Mouse (Mus musculus) liver, embryonic 14.5 days (tissue): ENCODE data around the gene Rad23a. TPM values are rescaled to one million over a fixed set of nuclear protein-coding genes. Genes with fewer than 3 reads are reported as not detected.
A peak's percentile ranks its signal among the peaks of the same experiment; 100 is the strongest.

Experiments
- ATAC-seq: fragments of 200-750 bp; cut with Nextera tagmentation; 2 replicates; pipeline ENCODE4 v1.8.0; 2017; ENCODE audit warnings: moderate number of reproducible peaks, mild to moderate bottlenecking, moderate library complexity; ENCODE audit not compliant: insufficient read depth
- DNase-seq, 3 experiments: peaks; one replicate each; pipeline ENCODE4 v3.0.0-alpha.2; 2012 to 2013; ENCODE audit warnings: low read depth in 3 of 3, low spot score in 3 of 3
- H3K27ac ChIP-seq: fragments of 300-500 bp; sonication (generic); 2 replicates; pipeline ENCODE4 v1.5.1; 2014; ENCODE audit warnings: moderate library complexity, mild to moderate bottlenecking, control low read depth, inconsistent platforms
- H3K27me3 ChIP-seq: fragments of 300-500 bp; sonication (generic); 2 replicates; pipeline ENCODE4 v1.6.1; 2014; ENCODE audit warnings: mild to moderate bottlenecking, low read length, moderate library complexity; ENCODE audit not compliant: control insufficient read depth, insufficient read depth
- H3K36me3 ChIP-seq: fragments of 300-500 bp; sonication (generic); replicated peaks from 2 replicates; pipeline ENCODE4 v1.6.1; 2014; ENCODE audit warnings: low read depth; ENCODE audit not compliant: control insufficient read depth, insufficient read depth
- H3K4me1 ChIP-seq, 2 experiments: fragments of 200-500 bp in 1 of 2; fragments of 300-500 bp in 1 of 2; sonication (generic) in 1 of 2; replicated peaks; 2 replicates each; pipeline ENCODE4 v1.6.1; 2012 to 2014; ENCODE audit warnings: antibody characterized with exemption in 1 of 2, inconsistent platforms in 1 of 2, low read length in 1 of 2; ENCODE audit not compliant: control insufficient read depth in 2 of 2, insufficient read depth in 2 of 2
- H3K4me2 ChIP-seq: fragments of 300-500 bp; sonication (generic); 2 replicates; pipeline ENCODE4 v1.6.1; 2014; ENCODE audit warnings: low read depth, mild to moderate bottlenecking, control low read depth, moderate library complexity
- H3K4me3 ChIP-seq, 2 experiments: fragments of 200-500 bp in 1 of 2; fragments of 300-500 bp in 1 of 2; sonication (generic) in 1 of 2; 2 replicates each; pipeline ENCODE4 v1.5.1; 2012 to 2014; ENCODE audit warnings: low read depth in 2 of 2, low read length in 2 of 2, mild to moderate bottlenecking in 2 of 2, control low read depth in 1 of 2, inconsistent platforms in 1 of 2, moderate library complexity in 1 of 2; ENCODE audit not compliant: insufficient read depth in 1 of 2
- H3K9ac ChIP-seq: fragments of 300-500 bp; sonication (generic); replicated peaks from 2 replicates; pipeline ENCODE4 v1.6.1; 2014; ENCODE audit warnings: mild to moderate bottlenecking, control low read depth, moderate library complexity
- H3K9me3 ChIP-seq: fragments of 300-500 bp; sonication (generic); 2 replicates; pipeline ENCODE4 v1.6.1; 2016; ENCODE audit warnings: low read length, mixed read lengths; ENCODE audit not compliant: control insufficient read depth
- CTCF ChIP-seq: IDR thresholded peaks from 2 replicates; pipeline ENCODE4 v1.5.1; 2016; ENCODE audit warnings: antibody characterized with exemption, low read depth, control low read depth
- EP300 ChIP-seq: IDR thresholded peaks from 2 replicates; pipeline ENCODE4 v1.6.1; 2016; ENCODE audit warnings: antibody characterized with exemption, low read depth
- WGBS: fragments of 180-500 bp; shearing (Covaris S2); extraction: QIAGEN DNeasy Blood & Tissue Kit; methylation state at CpG from one replicate; pipeline ENCODE4 v1.1.7; 2014; ENCODE audit not compliant: insufficient replicate concordance; 5-methylcytosine and 5-hydroxymethylcytosine counted together
- polyA plus RNA-seq, 2 experiments: library from polyadenylated mRNA; depleted of rRNA in 1 of 2; stranded (reverse) in 1 of 2; unstranded in 1 of 2; fragments of >200 nt; fragmentation: Nextera tagmentation in 1 of 2; extraction: Ambion mirVana in 1 of 2; gene quantifications; 2 replicates each; pipeline versions ENCODE4 v1.2.1 to v1.2.3; 2012 to 2014

Rad23a gene
- polyA plus RNA-seq, 2 experiments: 139 to 258 TPM

DNA sequence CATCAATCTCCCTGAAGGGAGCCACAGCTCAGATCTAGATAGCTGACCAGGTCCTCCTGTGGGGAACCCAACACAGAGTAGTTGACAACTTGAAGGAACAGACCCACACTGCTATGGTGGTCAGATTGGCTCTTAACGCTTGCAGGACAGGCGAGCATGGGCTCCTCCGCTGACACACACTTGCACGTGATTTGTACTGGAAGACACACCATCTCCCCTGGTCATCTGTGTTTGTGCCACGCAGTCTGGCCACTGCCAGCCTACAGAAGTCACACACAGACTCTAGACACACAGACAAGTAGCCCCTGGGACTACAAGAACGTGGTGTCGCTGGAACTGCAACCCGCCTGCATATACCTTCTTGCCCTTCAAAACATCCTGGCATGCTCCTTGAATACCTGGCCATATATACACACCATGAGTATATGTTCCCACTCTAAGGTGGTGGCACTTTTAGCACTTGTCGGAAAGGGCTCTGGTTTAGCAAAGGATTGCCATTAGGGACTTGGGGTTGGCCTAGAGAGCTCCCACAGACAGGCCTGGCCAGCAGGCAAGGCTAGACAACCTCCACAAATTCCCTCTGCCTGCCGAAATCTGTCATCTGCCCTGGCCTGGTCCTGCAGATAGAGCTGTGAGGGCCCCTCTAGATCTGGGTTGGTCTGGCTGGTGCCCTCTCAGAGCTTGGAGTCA lies 41.9 kb downstream of the Rad23a start:
- peaks cover 43% of the 10 kb centered on the region for H3K27me3 ChIP-seq
- no peaks in the 10 kb centered on the region; a peak in 1 of 4 replicates for H3K4me1 ChIP-seq
- 62% methylated on average over 10 of the region's 10 CpGs for WGBS
- H3K9me3 ChIP-seq: no peaks in the 10 kb centered on the region
- H3K27ac ChIP-seq: no peak overlapping the region
- ATAC-seq (no peak), DNase-seq (no peak)
- peak overlapping the region; percentile 32 to 81 for H3K4me3 ChIP-seq
- TF ChIP-seq CTCF: no peak
- no peak for TF ChIP-seq EP300
- H3K9ac ChIP-seq: no peak overlapping the region
- H3K36me3 ChIP-seq: no peaks in the 10 kb centered on the region
- peak overlapping the region; percentile 98 for H3K4me2 ChIP-seq

DNA sequence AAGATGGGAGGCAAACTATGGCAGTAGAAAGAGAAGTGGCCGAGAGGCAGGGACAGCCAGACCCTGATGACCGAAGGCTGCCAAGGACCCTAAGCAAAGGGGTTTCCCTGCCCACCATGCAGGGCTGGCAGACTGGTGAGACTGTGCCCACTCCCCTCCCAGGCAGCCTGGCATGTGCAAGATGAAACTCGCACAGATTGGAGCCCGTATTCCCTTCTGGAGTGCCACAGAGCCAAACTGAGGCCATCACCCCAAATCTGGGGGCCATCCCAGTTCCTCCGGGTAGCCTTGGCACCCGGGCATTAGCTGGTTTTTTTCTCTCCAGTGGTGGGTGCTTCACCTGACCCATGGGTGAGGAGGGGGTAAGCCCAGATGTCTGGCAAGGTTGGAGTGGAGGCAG lies 42.5 kb downstream of the Rad23a start:
- DNase-seq: no peak
- no peak overlapping the region for H3K4me3 ChIP-seq
- 70% methylated on average over 6 of the region's 6 CpGs for WGBS
- peaks cover 43% of the 10 kb centered on the region for H3K27me3 ChIP-seq
- H3K36me3 ChIP-seq: no peaks in the 10 kb centered on the region
- no peak overlapping the region for H3K9ac ChIP-seq
- no peak for ATAC-seq
- H3K4me1 ChIP-seq: no peaks in the 10 kb centered on the region; a peak in 1 of 4 replicates
- TF ChIP-seq EP300 (no peak), CTCF (no peak)
- H3K27ac ChIP-seq: no peak overlapping the region
- H3K9me3 ChIP-seq: no peaks in the 10 kb centered on the region
- H3K4me2 ChIP-seq: no peak overlapping the region

DNA sequence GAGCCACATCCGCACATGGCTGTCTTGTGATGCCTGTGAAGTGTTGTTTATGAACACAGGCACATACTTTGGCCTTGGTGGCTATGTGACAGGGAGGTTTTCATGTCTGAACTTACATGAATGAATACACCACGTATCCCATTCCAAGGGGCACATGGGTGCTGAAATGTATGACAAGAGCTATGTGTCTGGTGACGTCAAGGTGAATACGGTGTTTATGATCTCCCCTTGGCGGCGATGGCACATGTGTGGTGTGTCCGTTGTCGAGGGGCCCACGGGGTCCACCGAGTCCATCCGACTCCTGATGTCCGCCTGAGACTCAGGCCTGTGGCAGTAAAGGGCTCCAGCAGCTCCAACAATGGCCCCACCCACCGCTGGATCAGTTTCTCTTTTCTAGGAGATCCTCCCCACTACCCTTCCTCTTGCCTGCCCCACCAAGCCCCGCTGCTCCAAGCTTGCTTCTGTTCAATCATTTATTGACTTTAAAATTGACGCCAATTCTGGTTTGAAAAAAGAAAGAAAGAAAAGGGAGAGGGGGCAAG lies 43.1 kb downstream of the Rad23a start:
- Histone ChIP-seq H3K4me1 (no peaks in the 10 kb centered on the region; a peak in 1 of 4 replicates), H3K4me3 (no peak overlapping the region), H3K4me2 (no peak overlapping the region), H3K27me3 (peaks cover 43% of the 10 kb centered on the region), H3K9ac (no peak overlapping the region; the same call in 1 of the 2 replicates), H3K36me3 (no peaks in the 10 kb centered on the region), H3K9me3 (no peaks in the 10 kb centered on the region), H3K27ac (no peak overlapping the region)
- 77% methylated on average over 15 of the region's 15 CpGs for WGBS
- TF ChIP-seq EP300: no peak
- TF ChIP-seq CTCF: no peak
- ATAC-seq (no peak), DNase-seq (no peak)

DNA sequence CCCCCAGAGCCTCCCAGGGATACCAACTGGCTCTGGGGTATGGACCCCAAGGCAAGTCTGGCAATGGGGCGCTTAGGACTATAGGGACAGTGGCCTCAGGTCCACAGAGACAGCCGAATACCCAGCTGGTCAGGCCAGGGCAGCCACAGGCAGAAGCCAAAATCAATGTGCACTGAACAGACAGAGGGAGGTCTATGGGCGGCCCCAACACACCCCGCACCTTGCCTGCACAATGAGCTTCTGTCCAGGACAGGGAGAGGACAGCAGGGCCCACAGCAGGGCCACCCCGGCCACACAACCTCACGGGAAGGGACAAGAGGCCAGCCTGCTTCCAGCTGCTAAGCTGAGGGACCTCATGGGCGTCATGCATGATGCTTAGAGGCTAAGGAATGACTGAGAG lies 46.0 kb downstream of the Rad23a start:
- no peak overlapping the region for H3K27ac ChIP-seq

DNA sequence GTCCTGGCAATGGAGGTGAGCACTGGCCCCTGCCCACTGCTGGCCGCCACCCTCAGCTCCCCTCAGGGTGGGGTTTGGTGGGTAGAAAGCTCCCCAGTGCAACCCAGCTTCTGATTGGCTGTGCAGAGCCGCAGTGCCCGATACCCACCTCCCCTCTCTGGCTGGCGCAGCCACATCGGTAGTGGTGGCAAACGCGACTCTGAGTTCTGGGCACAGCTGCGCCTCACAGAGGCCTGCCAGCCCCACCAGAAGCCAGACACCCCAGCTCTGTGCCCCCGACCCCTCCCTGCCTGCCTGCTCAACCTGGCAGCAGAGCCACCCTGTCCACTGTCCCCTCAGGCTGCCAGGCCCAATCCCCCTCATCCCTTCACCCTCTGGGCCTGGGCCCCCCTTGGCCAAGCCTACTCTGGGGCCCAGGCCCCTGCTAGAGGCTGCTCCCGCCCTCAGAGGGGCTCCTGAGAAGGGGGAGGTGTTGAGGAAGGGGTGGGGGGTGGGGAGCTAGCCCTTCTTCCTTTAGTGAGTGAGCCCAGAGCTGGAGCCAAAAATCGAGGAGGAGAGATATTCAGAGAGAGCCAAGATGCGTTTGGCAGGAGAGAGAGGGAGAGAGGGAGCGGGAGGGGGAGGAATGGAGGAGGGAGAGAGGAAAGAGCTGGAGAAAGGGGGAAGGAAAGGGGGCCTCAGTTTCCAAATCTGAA lies 46.5 kb downstream of the Rad23a start:
- Histone ChIP-seq H3K36me3 (no peaks in the 10 kb centered on the region), H3K4me2 (no peak overlapping the region), H3K9ac (no peak overlapping the region), H3K4me3 (no peak overlapping the region), H3K4me1 (no peaks in the 10 kb centered on the region), H3K9me3 (no peaks in the 10 kb centered on the region), H3K27me3 (peaks cover 32% of the 10 kb centered on the region), H3K27ac (no peak overlapping the region)
- ATAC-seq (no peak), DNase-seq (no peak)
- no peak for TF ChIP-seq CTCF
- no peak for TF ChIP-seq EP300
- WGBS: 60% methylated on average over 13 of the region's 13 CpGs

More for the DNA sequence above, 46.0 kb downstream of the Rad23a start:
- no peaks in the 10 kb centered on the region for H3K4me1 ChIP-seq
- ATAC-seq (no peak), DNase-seq (no peak)
- no peak overlapping the region for H3K4me3 ChIP-seq
- H3K36me3 ChIP-seq: no peaks in the 10 kb centered on the region
- peaks cover 32% of the 10 kb centered on the region for H3K27me3 ChIP-seq
- H3K9me3 ChIP-seq: no peaks in the 10 kb centered on the region
- 70% methylated on average over 7 of the region's 7 CpGs for WGBS
- H3K9ac ChIP-seq: no peak overlapping the region
- no peak for TF ChIP-seq EP300
- no peak for TF ChIP-seq CTCF
- H3K4me2 ChIP-seq: no peak overlapping the region
